Mouse (Mus musculus): ENCODE data around the gene Fryl.

- TF ChIP-seq POLR2A (IDR thresholded peaks at IDR 0.05; ENCODE audit: low read depth, low read length), result no peak
- no peak for TF ChIP-seq CTCF (conservative IDR thresholded peaks at IDR 0.05; ENCODE audit: insufficient read depth, insufficient read length, low read depth, low read length)
Measured at GRCm38 (mm10) chr5:73192870-73193576, 63.4 kb downstream of the Fryl start.

Data from kidney, adult 2 months (tissue).